Mouse (Mus musculus) hindbrain, embryonic 10.5 days (tissue): ENCODE measurements at regions not wholly inside any gene's neighbourhood (a gene's known extent, or its start where the extent isn't known, plus 50 kb on each side); places are given as distances from the start of the nearest gene placed in this dataset.
A peak's percentile ranks its signal among the peaks of the same experiment; 100 is the strongest.

Experiments
- DNase-seq: peaks from one replicate; pipeline ENCODE4 v3.0.0-alpha.2; 2017; ENCODE audit warnings: low spot score
- H3K27ac ChIP-seq: fragments of 300-500 bp; sonication (generic); 2 replicates; pipeline ENCODE4 v1.5.1; 2016; ENCODE audit warnings: mild to moderate bottlenecking, moderate library complexity
- H3K27me3 ChIP-seq: fragments of 300-500 bp; sonication (generic); 2 replicates; pipeline ENCODE4 v1.6.1; 2016; ENCODE audit warnings: mild to moderate bottlenecking; ENCODE audit not compliant: poor library complexity, insufficient read depth, severe bottlenecking
- H3K36me3 ChIP-seq: fragments of 300-500 bp; sonication (generic); 2 replicates; pipeline ENCODE4 v1.6.1; 2016; ENCODE audit warnings: mild to moderate bottlenecking, moderate library complexity
- H3K4me1 ChIP-seq: fragments of 300-500 bp; sonication (generic); replicated peaks from 2 replicates; pipeline ENCODE4 v1.6.1; 2016; ENCODE audit warnings: mild to moderate bottlenecking
- H3K4me3 ChIP-seq: fragments of 300-500 bp; sonication (generic); 2 replicates; pipeline ENCODE4 v1.5.1; 2016; ENCODE audit warnings: mild to moderate bottlenecking, moderate library complexity
- H3K9me3 ChIP-seq: fragments of 300-500 bp; sonication (generic); 2 replicates; pipeline ENCODE4 v1.6.1; 2016; ENCODE audit warnings: mild to moderate bottlenecking, moderate library complexity
- WGBS: fragments of 180-500 bp; shearing (Covaris S2); methylation state at CpG from one replicate; pipeline ENCODE4 v1.1.7; 2016; 5-methylcytosine and 5-hydroxymethylcytosine counted together

DNA sequence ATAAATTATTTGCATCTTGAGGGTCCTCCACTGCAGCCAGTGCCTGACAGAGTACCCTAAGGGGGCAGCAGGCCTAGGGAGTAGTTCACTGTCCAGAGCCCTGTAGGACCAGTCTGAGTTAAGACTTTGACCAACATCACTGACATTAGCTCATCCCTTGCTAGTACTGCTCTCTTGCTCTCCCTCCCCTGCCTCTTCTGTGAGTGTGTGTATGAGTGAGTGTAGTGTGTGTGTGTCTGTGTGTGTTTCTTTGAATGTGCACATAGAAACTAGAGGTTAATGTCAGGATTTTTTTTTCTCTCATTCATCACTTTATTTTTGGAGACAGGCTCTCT is 266.2 kb downstream of the Gm49356 start:
- H3K27ac ChIP-seq, result peak overlapping the region; percentile 78
- no peaks in the 10 kb centered on the region for H3K9me3 ChIP-seq
- no peak overlapping the region for H3K4me3 ChIP-seq
- H3K36me3 ChIP-seq, result no peaks in the 10 kb centered on the region
- peaks cover 20% of the 10 kb centered on the region for H3K4me1 ChIP-seq
- peaks cover 8% of the 10 kb centered on the region; the same call in 1 of the 2 replicates for H3K27me3 ChIP-seq
- DNase-seq, result no peak

DNA sequence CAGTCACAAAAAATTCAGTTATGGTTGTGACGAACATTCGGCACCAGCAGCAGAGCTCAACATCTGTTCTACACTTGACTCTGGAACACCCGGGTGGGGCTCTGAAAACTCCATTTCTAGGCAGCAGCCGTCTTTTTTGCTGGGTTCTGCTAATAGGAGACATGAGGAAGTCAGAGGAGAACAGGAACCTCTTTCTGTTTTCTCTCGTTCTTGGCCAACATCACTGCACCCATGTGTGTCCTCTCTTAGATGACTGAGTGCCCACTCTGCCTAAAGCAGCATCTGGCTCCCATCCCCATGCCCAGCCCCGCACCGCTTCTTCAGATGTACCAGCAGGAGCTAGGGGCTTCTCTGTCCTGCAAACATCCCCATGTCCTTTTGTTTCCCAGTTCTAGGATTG is 267.2 kb downstream of the Gm49356 start:
- DNase-seq, result no peak

DNA sequence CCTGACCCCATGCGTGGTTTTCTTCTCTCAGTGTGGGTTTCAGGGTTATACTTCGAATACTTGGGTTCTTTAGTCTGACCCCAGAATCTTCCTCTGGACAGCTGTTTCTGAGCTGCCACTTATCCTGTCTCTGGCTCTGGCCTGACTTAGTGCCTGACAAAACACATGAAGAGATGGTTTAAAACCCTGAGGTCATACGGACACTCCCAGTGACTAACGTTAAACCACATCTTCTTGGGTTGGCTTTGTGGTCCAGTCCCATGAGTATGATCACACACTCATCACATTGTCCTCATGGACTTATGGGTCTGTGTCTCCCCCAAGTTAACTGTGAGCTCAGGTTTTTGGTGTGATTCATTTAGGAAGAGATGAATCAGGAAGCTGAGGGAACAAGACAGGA is 269.7 kb downstream of the Gm49356 start:
- H3K36me3 ChIP-seq, result no peaks in the 10 kb centered on the region
- no peak overlapping the region for H3K27ac ChIP-seq
- H3K9me3 ChIP-seq, result peaks cover 3% of the 10 kb centered on the region; the same call in 1 of the 2 replicates
- peaks cover 8% of the 10 kb centered on the region; the same call in 1 of the 2 replicates for H3K27me3 ChIP-seq
- WGBS, result 96% methylated on average over 4 of the region's 4 CpGs
- DNase-seq, result no peak
- peaks cover 16% of the 10 kb centered on the region for H3K4me1 ChIP-seq
- no peak overlapping the region for H3K4me3 ChIP-seq

More for the DNA sequence above, 267.2 kb downstream of the Gm49356 start:
- Histone ChIP-seq H3K4me1 (peaks cover 20% of the 10 kb centered on the region), H3K4me3 (no peak overlapping the region), H3K27me3 (peaks cover 8% of the 10 kb centered on the region; the same call in 1 of the 2 replicates), H3K36me3 (no peaks in the 10 kb centered on the region), H3K9me3 (peaks cover under 1% of the 10 kb centered on the region; the same call in 1 of the 2 replicates), H3K27ac (no peak overlapping the region)
- 85% methylated on average over 7 of the region's 7 CpGs for WGBS

DNA sequence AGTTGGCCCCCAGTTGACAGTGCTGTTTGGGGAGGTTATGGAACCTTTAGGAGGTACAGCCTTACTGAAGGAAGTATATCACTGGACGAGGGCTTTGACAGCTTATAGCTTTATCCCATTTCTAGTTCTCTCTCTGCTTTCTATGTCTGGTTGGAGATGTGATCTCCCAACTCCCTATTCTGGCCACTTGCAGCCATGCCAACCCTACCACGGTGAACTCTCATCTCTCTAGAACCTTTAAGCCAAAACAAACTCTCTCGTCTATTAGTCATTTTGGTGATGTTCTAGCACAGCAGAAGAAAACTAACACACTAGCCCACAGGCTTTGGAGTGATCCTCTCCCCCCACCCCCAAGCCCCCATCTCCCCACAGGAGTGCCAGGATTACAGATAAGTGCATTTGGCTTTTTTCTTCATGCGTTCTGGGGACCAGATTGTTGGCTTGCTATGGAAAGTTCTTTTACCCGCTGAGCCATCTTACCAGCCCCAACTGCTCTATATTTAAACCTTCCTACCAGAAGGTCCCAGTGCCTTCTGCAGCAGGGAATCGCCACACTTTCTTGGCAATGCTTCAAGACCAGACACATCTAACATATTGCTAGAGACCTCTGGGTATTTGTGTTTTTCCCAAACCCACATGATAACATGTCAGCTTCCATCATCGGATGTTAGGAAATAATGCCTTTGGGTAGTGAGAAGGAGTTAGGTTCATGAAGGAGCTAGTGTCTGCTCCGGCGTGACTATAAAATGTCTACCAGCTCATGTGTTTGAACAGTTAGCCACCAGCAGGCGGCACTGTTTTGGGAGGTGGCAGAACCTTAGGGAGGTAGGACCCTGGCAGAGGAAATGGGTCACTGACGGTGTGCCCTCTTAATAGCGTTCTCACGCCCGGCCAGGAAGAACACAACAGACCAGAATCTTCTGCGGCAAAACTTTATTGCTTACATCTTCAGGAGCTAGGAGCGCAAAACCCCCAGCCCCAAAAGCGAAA is 272.1 kb downstream of the Gm49356 start:
- H3K4me3 ChIP-seq, result no peak overlapping the region
- 94% methylated on average over 16 of the region's 17 CpGs for WGBS
- H3K36me3 ChIP-seq, result no peaks in the 10 kb centered on the region
- H3K27me3 ChIP-seq, result no peaks in the 10 kb centered on the region
- no peak overlapping the region for H3K27ac ChIP-seq
- peaks cover 3% of the 10 kb centered on the region; the same call in 1 of the 2 replicates for H3K9me3 ChIP-seq
- DNase-seq, result no peak
- no peaks in the 10 kb centered on the region for H3K4me1 ChIP-seq

DNA sequence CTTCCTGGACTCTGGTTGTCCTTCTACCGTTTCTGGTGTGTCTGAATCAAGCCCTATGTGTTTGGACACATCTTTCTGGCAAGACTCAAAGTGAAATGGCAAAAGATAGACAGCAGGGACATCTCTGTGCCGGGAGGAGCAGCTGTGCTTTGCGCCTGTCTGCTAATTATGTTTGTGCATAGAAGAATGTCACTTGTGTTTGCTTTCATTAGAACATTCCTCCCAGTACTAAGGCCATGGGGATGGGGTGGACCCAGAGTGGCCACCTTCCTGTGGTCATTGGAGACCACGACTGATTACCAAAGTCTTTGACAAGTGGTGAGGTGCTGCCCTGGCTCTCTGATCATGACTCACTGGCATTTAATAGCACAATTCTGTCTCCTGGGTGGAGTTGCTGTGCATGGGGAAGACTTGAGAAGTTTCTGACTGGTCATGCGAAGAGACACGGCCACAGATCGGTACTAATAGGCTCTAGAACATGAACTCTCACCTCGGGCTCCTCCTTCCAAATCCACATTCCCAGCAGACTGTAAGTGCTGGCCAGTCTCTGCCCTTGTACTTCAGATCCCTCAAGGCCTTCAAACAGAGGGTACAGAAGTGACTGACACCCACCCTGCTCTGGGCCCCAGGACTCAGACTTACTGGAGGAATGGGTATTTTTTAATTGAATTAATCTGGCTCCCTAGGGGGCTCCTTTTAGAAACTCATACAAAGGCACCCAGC is 279.0 kb downstream of the Gm49356 start:
- 92% methylated on average over 8 of the region's 8 CpGs for WGBS
- no peak overlapping the region for H3K27ac ChIP-seq

DNA sequence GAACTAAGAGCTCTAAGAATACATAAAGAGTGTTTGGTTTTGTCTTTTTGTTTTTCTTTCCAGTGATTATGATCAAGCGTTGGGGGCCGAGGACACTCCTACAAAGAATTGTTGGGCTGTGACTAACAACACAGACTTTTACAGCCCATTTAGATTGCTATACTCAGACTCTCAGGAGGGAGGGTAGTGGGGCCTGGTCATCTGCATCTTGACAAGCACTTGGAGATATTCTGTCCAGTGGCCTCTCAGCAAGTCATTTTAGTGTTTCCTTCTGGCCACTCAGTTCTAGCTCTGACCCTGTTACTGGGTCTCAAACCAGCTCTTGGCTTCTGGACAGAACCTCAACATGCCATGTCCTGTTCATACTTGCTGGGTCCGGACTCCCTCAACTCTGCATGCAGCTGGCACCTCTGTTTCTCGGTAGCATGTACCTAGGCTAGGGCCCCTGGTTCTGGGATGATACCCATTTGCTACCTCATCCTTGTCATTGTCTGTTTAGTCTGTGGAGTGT is 279.6 kb downstream of the Gm49356 start:
- WGBS, result 87% methylated on average over 4 of the region's 4 CpGs
- Histone ChIP-seq H3K27me3 (no peaks in the 10 kb centered on the region), H3K4me1 (peaks cover 16% of the 10 kb centered on the region), H3K27ac (no peak overlapping the region), H3K9me3 (peaks cover 5% of the 10 kb centered on the region; the same call in 1 of the 2 replicates), H3K4me3 (no peak overlapping the region), H3K36me3 (no peaks in the 10 kb centered on the region)
- DNase-seq, result no peak

More for the DNA sequence above, 279.0 kb downstream of the Gm49356 start:
- H3K4me1 ChIP-seq, result peaks cover 11% of the 10 kb centered on the region
- H3K9me3 ChIP-seq, result peaks cover 5% of the 10 kb centered on the region; the same call in 1 of the 2 replicates
- no peaks in the 10 kb centered on the region for H3K27me3 ChIP-seq
- DNase-seq, result no peak
- no peaks in the 10 kb centered on the region for H3K36me3 ChIP-seq
- no peak overlapping the region for H3K4me3 ChIP-seq

DNA sequence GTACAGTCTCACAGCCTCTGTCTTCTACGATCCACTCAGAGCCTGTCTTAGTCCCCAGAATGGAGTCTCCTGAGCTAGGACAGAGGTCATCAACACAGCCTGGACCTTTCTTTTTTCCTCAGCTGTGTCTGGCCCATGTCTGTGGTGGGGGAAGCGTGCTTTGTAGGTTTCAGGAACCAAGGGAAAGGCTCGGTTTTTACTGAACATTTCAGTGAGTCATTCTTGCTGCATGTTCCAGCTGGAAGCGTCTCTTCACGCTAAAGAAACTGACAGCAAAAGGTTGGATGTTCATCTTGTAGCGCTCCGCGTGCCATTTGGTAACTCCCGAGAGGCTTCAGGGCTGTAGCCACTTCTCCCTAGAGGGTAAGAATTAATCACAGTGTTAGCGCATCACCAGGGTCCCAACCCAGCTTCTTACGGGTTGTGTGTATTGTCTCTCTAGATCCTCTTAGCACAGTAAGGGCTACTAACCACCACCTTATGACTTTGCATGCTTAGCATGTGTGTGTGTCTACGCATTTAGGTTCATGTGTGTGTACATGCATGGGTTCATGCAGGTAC is 280.2 kb downstream of the Gm49356 start:
- H3K36me3 ChIP-seq, result no peaks in the 10 kb centered on the region
- 0 out of 2 replicates have a peak overlapping the region, but pooled peaks have one; percentile 16 for H3K27ac ChIP-seq
- WGBS, result 93% methylated on average over 12 of the region's 12 CpGs
- H3K4me1 ChIP-seq, result peaks cover 22% of the 10 kb centered on the region
- H3K9me3 ChIP-seq, result peaks cover 5% of the 10 kb centered on the region; the same call in 1 of the 2 replicates
- no peak for DNase-seq
- H3K27me3 ChIP-seq, result no peaks in the 10 kb centered on the region
- no peak overlapping the region for H3K4me3 ChIP-seq

DNA sequence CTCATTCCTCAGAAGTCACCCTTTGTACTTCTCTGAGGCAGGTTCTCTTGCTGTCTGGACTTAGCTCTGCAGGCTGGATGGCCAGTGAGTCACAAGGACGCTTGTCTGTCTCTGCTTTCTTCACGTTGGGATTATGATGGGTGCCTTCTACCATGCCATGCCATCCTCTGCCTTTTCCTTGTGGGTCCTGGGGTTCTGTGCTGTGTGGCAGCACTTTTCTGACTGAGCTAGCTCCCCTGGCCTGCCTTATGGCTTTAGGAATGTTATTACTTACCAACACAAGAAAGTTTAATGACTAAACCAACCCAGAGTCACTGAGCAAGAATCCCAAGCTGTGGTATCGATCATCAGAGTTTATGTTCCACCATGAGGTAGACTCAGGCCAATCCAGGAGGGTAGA is 280.7 kb downstream of the Gm49356 start:
- H3K9me3 ChIP-seq, result peaks cover 5% of the 10 kb centered on the region; the same call in 1 of the 2 replicates
- no peak overlapping the region for H3K27ac ChIP-seq
- no peaks in the 10 kb centered on the region for H3K36me3 ChIP-seq
- DNase-seq, result no peak
- H3K4me3 ChIP-seq, result no peak overlapping the region
- H3K4me1 ChIP-seq, result peaks cover 27% of the 10 kb centered on the region
- no peaks in the 10 kb centered on the region for H3K27me3 ChIP-seq
- 90% methylated on average over 3 of the region's 3 CpGs for WGBS

DNA sequence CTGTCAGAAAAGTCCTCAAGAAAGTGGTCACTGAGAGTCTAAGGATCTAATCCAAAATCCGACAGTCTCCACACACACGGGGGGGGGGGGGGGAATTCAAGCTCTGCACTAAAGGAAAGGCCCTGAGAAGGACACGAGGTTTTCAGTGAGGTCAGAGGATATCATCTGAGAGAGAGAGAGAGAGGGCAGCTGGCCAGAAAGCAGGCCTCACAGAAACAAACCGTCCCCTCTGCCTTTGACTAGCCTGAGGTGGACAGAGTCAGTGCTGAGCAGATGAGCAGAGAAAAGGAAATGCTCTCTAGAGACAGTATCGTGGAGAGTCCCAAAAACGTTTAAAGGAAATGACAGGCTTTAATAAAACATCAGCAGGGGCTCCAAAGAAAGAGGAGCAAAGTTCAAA is 282.0 kb downstream of the Gm49356 start:
- Histone ChIP-seq H3K4me1 (peaks cover 33% of the 10 kb centered on the region), H3K27me3 (no peaks in the 10 kb centered on the region), H3K4me3 (no peak overlapping the region), H3K36me3 (no peaks in the 10 kb centered on the region), H3K27ac (peak overlapping the region; percentile 35; the same call in 1 of the 2 replicates), H3K9me3 (peaks cover 5% of the 10 kb centered on the region; the same call in 1 of the 2 replicates)
- WGBS, result 22% methylated on average over 6 of the region's 6 CpGs
- DNase-seq, result no peak

DNA sequence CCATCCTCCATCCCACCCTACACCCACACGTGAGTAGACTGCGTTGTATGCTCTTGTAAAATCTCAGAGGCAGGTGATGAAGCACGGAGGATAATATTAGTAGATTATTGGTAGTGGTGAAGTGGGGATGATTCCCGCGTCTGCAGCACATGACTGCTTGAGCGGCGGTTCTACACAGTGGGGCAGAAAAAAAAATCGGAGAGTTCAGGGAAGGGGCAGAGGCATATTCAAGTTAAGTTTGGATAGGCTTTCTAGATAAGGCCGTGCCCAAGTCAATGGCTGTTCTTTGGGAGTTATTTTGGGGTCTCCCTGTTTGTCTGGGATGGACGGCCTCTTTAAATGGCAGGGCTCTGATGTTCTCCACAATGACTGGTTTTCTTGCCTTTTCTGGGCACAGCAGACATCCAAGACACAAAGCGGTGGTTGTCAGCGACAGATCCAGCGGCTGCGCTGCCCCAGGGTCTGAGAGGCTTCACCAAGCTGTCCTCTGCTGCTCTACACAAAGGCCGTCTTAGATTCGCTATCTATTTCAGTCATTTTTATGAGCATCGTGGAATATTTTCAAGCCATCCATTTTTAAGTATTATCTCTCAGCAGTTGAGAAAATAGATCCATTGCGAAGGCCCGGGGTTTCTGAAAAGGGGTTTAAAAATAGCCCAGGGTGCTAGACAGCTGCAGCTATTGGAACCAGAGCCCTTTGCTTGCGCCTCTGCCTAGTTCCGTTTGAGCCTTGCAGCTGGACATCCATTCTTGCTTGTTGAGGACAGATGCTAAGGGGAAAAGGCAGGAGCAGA is 284.6 kb downstream of the Gm49356 start:
- WGBS, result 77% methylated on average over 21 of the region's 21 CpGs

DNA sequence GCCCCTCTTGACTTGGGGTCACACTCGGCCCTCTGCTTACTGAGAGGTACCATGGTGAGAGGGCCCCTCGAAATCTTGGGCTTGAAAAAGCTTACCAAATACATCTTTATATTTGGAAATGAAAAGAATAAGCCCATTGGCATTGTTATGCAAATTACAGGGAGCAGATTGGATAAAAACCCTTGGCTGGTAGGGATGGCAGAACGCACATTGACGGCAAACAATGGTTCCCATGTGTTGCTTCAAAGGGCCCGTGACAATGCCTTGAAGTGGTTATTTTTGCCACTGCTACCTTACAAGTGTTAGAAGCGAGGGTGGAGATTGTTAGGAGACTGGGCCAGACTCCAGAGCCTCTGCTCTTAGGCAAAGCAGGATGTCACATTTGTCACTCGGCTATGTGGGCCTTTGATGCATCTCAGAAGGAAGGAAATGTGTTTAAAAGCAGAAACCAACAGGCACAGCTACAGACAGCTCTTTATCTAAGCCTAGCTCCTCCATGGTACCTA is 285.2 kb downstream of the Gm49356 start:
- Histone ChIP-seq H3K36me3 (no peaks in the 10 kb centered on the region), H3K27ac (peak overlapping the region; percentile 83), H3K9me3 (no peaks in the 10 kb centered on the region), H3K4me3 (no peak overlapping the region), H3K4me1 (peaks cover 33% of the 10 kb centered on the region), H3K27me3 (no peaks in the 10 kb centered on the region)
- peak; percentile 38 for DNase-seq
- WGBS, result 26% methylated on average over 7 of the region's 7 CpGs

More for the DNA sequence above, 284.6 kb downstream of the Gm49356 start:
- H3K9me3 ChIP-seq, result no peaks in the 10 kb centered on the region
- H3K27me3 ChIP-seq, result no peaks in the 10 kb centered on the region
- H3K4me1 ChIP-seq, result peaks cover 33% of the 10 kb centered on the region
- H3K27ac ChIP-seq, result peak overlapping the region; percentile 83
- DNase-seq, result peak; percentile 46
- no peaks in the 10 kb centered on the region for H3K36me3 ChIP-seq
- no peak overlapping the region for H3K4me3 ChIP-seq
